Mouse (Mus musculus) stomach, postnatal 0 days (tissue): ENCODE data around the gene Rp9. TPM values are rescaled to one million over a fixed set of nuclear protein-coding genes. Genes with fewer than 3 reads are reported as not detected.

ENCODE experiments used
- ATAC-seq: fragments of 200-750 bp; cut with Nextera tagmentation; 2 replicates; pipeline ENCODE4 v1.8.0; 2017; ENCODE audit not compliant: low FRiP score, low TSS enrichment
- DNase-seq: peaks from one replicate; pipeline ENCODE4 v3.0.0-alpha.2; 2016; ENCODE audit warnings: low spot score
- H3K27ac ChIP-seq: fragments of 300-500 bp; sonication (generic); replicated peaks from 2 replicates; pipeline ENCODE4 v1.5.1; 2014; ENCODE audit warnings: mild to moderate bottlenecking, control low read depth
- H3K27me3 ChIP-seq: fragments of 300-500 bp; sonication (generic); 2 replicates; pipeline ENCODE4 v1.6.1; 2014; ENCODE audit warnings: low read length; ENCODE audit not compliant: control insufficient read depth, insufficient read depth
- H3K36me3 ChIP-seq: fragments of 300-500 bp; sonication (generic); 2 replicates; pipeline ENCODE4 v1.6.1; 2014; ENCODE audit warnings: low read length, mixed read lengths; ENCODE audit not compliant: control insufficient read depth, insufficient read depth
- H3K4me1 ChIP-seq: fragments of 300-500 bp; sonication (generic); replicated peaks from 2 replicates; pipeline ENCODE4 v1.6.1; 2014; ENCODE audit warnings: antibody characterized with exemption; ENCODE audit not compliant: control insufficient read depth, insufficient read depth
- H3K4me2 ChIP-seq: fragments of 300-500 bp; sonication (generic); replicated peaks from 2 replicates; pipeline ENCODE4 v1.6.1; 2014; ENCODE audit warnings: low read depth, mild to moderate bottlenecking, control low read depth, moderate library complexity
- H3K4me3 ChIP-seq: fragments of 300-500 bp; sonication (generic); 2 replicates; pipeline ENCODE4 v1.5.1; 2014; ENCODE audit warnings: low read depth, low read length, control low read depth
- H3K9ac ChIP-seq: fragments of 300-500 bp; sonication (generic); 2 replicates; pipeline ENCODE4 v1.6.1; 2014; ENCODE audit warnings: mild to moderate bottlenecking, low read length, control low read depth, mixed read lengths
- H3K9me3 ChIP-seq: fragments of 300-500 bp; sonication (generic); 2 replicates; pipeline ENCODE4 v1.6.1; 2016; ENCODE audit warnings: low read length; ENCODE audit not compliant: control insufficient read depth
- CTCF ChIP-seq: IDR thresholded peaks from 2 replicates; pipeline ENCODE4 v1.5.1; 2016; ENCODE audit warnings: antibody characterized with exemption, low read depth, mild to moderate bottlenecking, moderate library complexity
- EP300 ChIP-seq: optimal IDR thresholded peaks from 2 replicates; pipeline ENCODE3; 2016; ENCODE audit warnings: antibody characterized with exemption
- WGBS: fragments of 180-500 bp; shearing (Covaris S2); extraction: QIAGEN DNeasy Blood & Tissue Kit; methylation state at CpG from one replicate; pipeline ENCODE4 v1.1.7; 2014; 5-methylcytosine and 5-hydroxymethylcytosine counted together
- polyA plus RNA-seq: library from polyadenylated mRNA; unstranded; fragments of >200 nt; fragmentation: Nextera tagmentation; extraction: Ambion mirVana; gene quantifications from 2 replicates; pipeline ENCODE4 v1.2.1, GENCODE M21; 2015

The Rp9 gene
- polyA plus RNA-seq, 1 experiment from 2014 or later: 65.0 TPM

- DNase-seq: no peak
- Histone ChIP-seq H3K9ac (no peak overlapping the region), H3K9me3 (no peaks in the 10 kb centered on the region), H3K4me1 (no peaks in the 10 kb centered on the region), H3K4me2 (no peak overlapping the region), H3K27me3 (no peaks in the 10 kb centered on the region), H3K4me3 (no peak overlapping the region), H3K36me3 (peaks cover 18% of the 10 kb centered on the region), H3K27ac (no peak overlapping the region)
- 64% methylated on average over 5 of the region's 5 CpGs for WGBS
- ATAC-seq: peak; percentile 58; the same call in 1 of the 2 replicates
- no peak for TF ChIP-seq CTCF
- TF ChIP-seq EP300: no peak
These were observed 22.3 kb downstream of the Rp9 start for GRCm38 (mm10) chr9:22447213-22447612.

- Histone ChIP-seq H3K4me2 (no peak overlapping the region), H3K36me3 (peaks cover 12% of the 10 kb centered on the region)
These were observed 24.4 kb downstream of the Rp9 start for GRCm38 (mm10) chr9:22445123-22445522.

GRCm38 (mm10) chr9:22443157-22443556 lies 26.4 kb downstream of the Rp9 start:
- Histone ChIP-seq H3K9me3 (no peaks in the 10 kb centered on the region), H3K27ac (no peak overlapping the region), H3K36me3 (no peaks in the 10 kb centered on the region; the same call in 1 of the 2 replicates), H3K9ac (no peak overlapping the region), H3K4me1 (no peaks in the 10 kb centered on the region), H3K27me3 (no peaks in the 10 kb centered on the region), H3K4me3 (no peak overlapping the region), H3K4me2 (no peak overlapping the region)
- ATAC-seq (no peak), DNase-seq (no peak)
- TF ChIP-seq EP300: no peak
- TF ChIP-seq CTCF: no peak
- 86% methylated on average over 10 of the region's 10 CpGs for WGBS

More at GRCm38 (mm10) chr9:22445123-22445522, 24.4 kb downstream of the Rp9 start:
- no peaks in the 10 kb centered on the region for H3K4me1 ChIP-seq
- H3K27ac ChIP-seq: no peak overlapping the region
- 87% methylated on average over 1 of the region's 1 CpGs for WGBS
- TF ChIP-seq CTCF (no peak), EP300 (no peak)
- H3K27me3 ChIP-seq: no peaks in the 10 kb centered on the region
- DNase-seq (no peak), ATAC-seq (no peak)
- H3K9ac ChIP-seq: no peak overlapping the region
- H3K9me3 ChIP-seq: no peaks in the 10 kb centered on the region
- no peak overlapping the region for H3K4me3 ChIP-seq

- Histone ChIP-seq H3K9ac (no peak overlapping the region), H3K9me3 (no peaks in the 10 kb centered on the region), H3K27me3 (no peaks in the 10 kb centered on the region), H3K36me3 (no peaks in the 10 kb centered on the region), H3K27ac (no peak overlapping the region), H3K4me2 (no peak overlapping the region), H3K4me3 (no peak overlapping the region), H3K4me1 (no peaks in the 10 kb centered on the region)
- no peak for DNase-seq
- no peak for ATAC-seq
- TF ChIP-seq EP300: no peak
- TF ChIP-seq CTCF: peak; percentile 22; the same call in 1 of the 2 replicates
- WGBS: 63% methylated on average over 1 of the region's 1 CpGs
These were observed 30.7 kb downstream of the Rp9 start for GRCm38 (mm10) chr9:22438826-22439225.

- WGBS: 76% methylated on average over 2 of the region's 2 CpGs
- no peak for TF ChIP-seq EP300
- no peak for TF ChIP-seq CTCF
- Histone ChIP-seq H3K36me3 (no peaks in the 10 kb centered on the region), H3K4me2 (no peak overlapping the region), H3K27ac (no peak overlapping the region), H3K4me3 (no peak overlapping the region), H3K9ac (no peak overlapping the region), H3K27me3 (no peaks in the 10 kb centered on the region), H3K9me3 (no peaks in the 10 kb centered on the region), H3K4me1 (0 out of 2 replicates have a peak, but pooled peaks cover 7% of the 10 kb centered on the region)
- DNase-seq: no peak
- ATAC-seq: no peak
These were observed 35.4 kb downstream of the Rp9 start for GRCm38 (mm10) chr9:22434101-22434500.

- Histone ChIP-seq H3K4me1 (0 out of 2 replicates have a peak, but pooled peaks cover 7% of the 10 kb centered on the region), H3K4me2 (no peak overlapping the region), H3K27ac (no peak overlapping the region), H3K9me3 (no peaks in the 10 kb centered on the region), H3K36me3 (no peaks in the 10 kb centered on the region), H3K27me3 (no peaks in the 10 kb centered on the region), H3K9ac (no peak overlapping the region), H3K4me3 (no peak overlapping the region)
- TF ChIP-seq EP300: no peak
- TF ChIP-seq CTCF: no peak
- ATAC-seq (no peak), DNase-seq (no peak)
- 78% methylated on average over 2 of the region's 2 CpGs for WGBS
These were observed 36.3 kb downstream of the Rp9 start for GRCm38 (mm10) chr9:22433221-22433620.
